9 mouse cellular contexts compared by ENCODE assay signal in genomic region chr5:123879928-123880327, GRCm38 (mm10). TPM values are rescaled to one million over a fixed set of nuclear protein-coding genes. Genes with fewer than 3 reads are reported as not detected.
DNase-seq lines count a peak whose midpoint lies in the region; ATAC-seq and TF ChIP-seq lines count a peak whose summit lies in the region.
"Had no signal": no experiment of that assay in that cellular context is flagged by ENCODE, and none has a peak within 500 bp of the region (broad histone marks: within the 10 kb centered on the region; RNA-seq: fewer than 3 reads in every experiment).

Hcar1 (minus strand) TSS chr5:123880020.

- DNase-seq in kidney, adult 11 months, result peak; percentile 17
- DNase-seq in kidney, adult 9 months, result no peak
- peak; percentile 73 for DNase-seq in kidney, postnatal 0 days (ENCODE audit: low spot score)
- peak; percentile 47 for DNase-seq in ovary, postnatal 36 days (ENCODE audit: low spot score)
- DNase-seq in cerebellum, postnatal 36 days, result no peak
- no peak for DNase-seq in thymus, adult 2 months
- DNase-seq in Muller cell, postnatal 12 days (ENCODE audit: inconsistent ontology term), result no peak
- DNase-seq: cerebellum, postnatal 10 days had no signal

- H3K9me3 ChIP-seq in heart, embryonic 11.5 days (replicated peaks; ENCODE audit: control insufficient read depth, low read length), result no peaks in the 10 kb centered on the region
- no peaks in the 10 kb centered on the region for H3K9me3 ChIP-seq in kidney, postnatal 0 days (replicated peaks; ENCODE audit: low read length)

- 51% methylated on average over 12 of the region's 12 CpGs for WGBS in heart, embryonic 11.5 days (ENCODE audit: insufficient replicate concordance)
- WGBS in kidney, postnatal 0 days, result 14% methylated on average over 12 of the region's 12 CpGs
- 81% methylated on average over 12 of the region's 12 CpGs for WGBS in thymus, adult 2 months

- TF ChIP-seq POLR2A in thymus, adult 2 months (IDR thresholded peaks at IDR 0.05; ENCODE audit: control insufficient read depth, extremely low read depth, insufficient read depth, low read length, poor library complexity), result no peak

- no peak for TF ChIP-seq CTCF in kidney, postnatal 0 days (IDR thresholded peaks at IDR 0.05; ENCODE audit: low read depth)
- TF ChIP-seq CTCF in thymus, adult 2 months (IDR thresholded peaks at IDR 0.05; ENCODE audit: borderline replicate concordance, control insufficient read depth, extremely low read depth, insufficient read depth, low read length, poor library complexity), result no peak

- H3K9ac ChIP-seq in heart, embryonic 11.5 days (ENCODE audit: low read depth, low read length), result no peak within 1 kb of the TSS; the same call in 1 of the 2 replicates
- peak within 1 kb of the TSS; percentile 45 for H3K9ac ChIP-seq in kidney, postnatal 0 days (ENCODE audit: low read depth, low read length)

- no peak within 1 kb of the TSS for H3K27ac ChIP-seq in heart, embryonic 11.5 days (ENCODE audit: low read depth, low read length)
- peak within 1 kb of the TSS; percentile 68 for H3K27ac ChIP-seq in kidney, postnatal 0 days
- H3K27ac ChIP-seq in thymus, adult 2 months (ENCODE audit: control insufficient read depth, insufficient read depth, low read length), result no peak within 1 kb of the TSS

- no peak within 1 kb of the TSS for H3K4me3 ChIP-seq in heart, embryonic 11.5 days (ENCODE audit: low read depth, low read length)
- H3K4me3 ChIP-seq in kidney, postnatal 0 days (replicated peaks; ENCODE audit: low read depth, low read length), result peak within 1 kb of the TSS; percentile 9; the same call in 1 of the 2 replicates
- no peak within 1 kb of the TSS for H3K4me3 ChIP-seq in thymus, adult 2 months (ENCODE audit: control insufficient read depth, insufficient read depth, low read length)

- H3K36me3 ChIP-seq in heart, embryonic 11.5 days (ENCODE audit: control insufficient read depth, insufficient read depth, low read length), result no peaks in the 10 kb centered on the region
- H3K36me3 ChIP-seq in kidney, postnatal 0 days (ENCODE audit: insufficient read depth, low read length), result no peaks in the 10 kb centered on the region
- no peaks in the 10 kb centered on the region for H3K36me3 ChIP-seq in thymus, adult 2 months (ENCODE audit: control insufficient read depth, insufficient read depth, low read length)

- H3K4me1 ChIP-seq in heart, embryonic 11.5 days (ENCODE audit: control insufficient read depth, insufficient read depth, low read length), result no peaks in the 10 kb centered on the region
- peaks cover 26% of the 10 kb centered on the region for H3K4me1 ChIP-seq in kidney, postnatal 0 days (replicated peaks; ENCODE audit: insufficient read depth, low read length)
- H3K4me1 ChIP-seq in thymus, adult 2 months (replicated peaks; ENCODE audit: control insufficient read depth, insufficient read depth, low read length), result no peaks in the 10 kb centered on the region

- ATAC-seq in heart, embryonic 11.5 days (replicated peaks; ENCODE audit: insufficient number of reproducible peaks, low FRiP score, low TSS enrichment), result no peak
- ATAC-seq in kidney, postnatal 0 days (replicated peaks; ENCODE audit: low FRiP score, low read depth), result peak; percentile 21; the same call in 1 of the 2 replicates

- peaks cover 2% of the 10 kb centered on the region; the same call in 1 of the 2 replicates for H3K27me3 ChIP-seq in heart, embryonic 11.5 days (ENCODE audit: control insufficient read depth, insufficient read depth, low read length)
- H3K27me3 ChIP-seq in kidney, postnatal 0 days (ENCODE audit: insufficient read depth, low read length), result no peaks in the 10 kb centered on the region
- H3K27me3 ChIP-seq in thymus, adult 2 months (ENCODE audit: control insufficient read depth, insufficient read depth, low read length), result no peaks in the 10 kb centered on the region; the same call in 1 of the 2 replicates

- peak within 1 kb of the TSS; percentile 2; the same call in 1 of the 2 replicates for H3K4me2 ChIP-seq in heart, embryonic 11.5 days
- H3K4me2 ChIP-seq in kidney, postnatal 0 days (ENCODE audit: low read length), result peak within 1 kb of the TSS; percentile 55

RNA-seq across cellular contexts. Expression of gene Hcar1, which starts in this region (rescaled TPM):
- polyA plus RNA-seq in heart, embryonic 11.5 days (2014; fragmentation: Nextera tagmentation; extraction: Ambion mirVana), result 0.06 TPM in 1 of 2 replicates, not detected in the other
- 3.3 and 3.6 TPM in 2 replicates for polyA plus RNA-seq in kidney, postnatal 0 days (2015; fragmentation: Nextera tagmentation; extraction: Ambion mirVana)
- polyA plus RNA-seq in thymus, adult 2 months (2012; rRNA removed), result 3.1 and 4.7 TPM in 2 replicates

Comparison
In these comparisons a context has a peak if more than half of its experiments do, and no peak if none do; other contexts are left out.
1. DNase-seq: peak in kidney, adult 11 months (single experiment), kidney, postnatal 0 days (single experiment) and ovary, postnatal 36 days (single experiment); none in kidney, adult 9 months (single experiment), cerebellum, postnatal 36 days (0 of 2), thymus, adult 2 months (single experiment) and Muller cell, postnatal 12 days (single experiment).